Mouse (Mus musculus) frontal cortex, postnatal 36 days (tissue): ENCODE measurements around the gene Rhox4a2.
"Not testable (repeated sequence)": the region's sequence is repeated elsewhere in the genome, so short reads cannot be mapped to it uniquely, and the experiment has no call there.

Experiments used
- DNase-seq, 2 experiments: peaks; one replicate each; pipeline ENCODE4 v3.0.0; 2022; ENCODE audit warnings: low spot score in 2 of 2

Gene Rhox4a2

GRCm38 (mm10) chrX:37390548-37390947 lies at the start of gene Rhox4a2:
Rhox4a2 (plus strand) TSS chrX:37390848.
- not testable (repeated sequence) for DNase-seq

GRCm38 (mm10) chrX:37379728-37380127 lies 10.9 kb upstream of the Rhox4a2 start, which contains the start of gene Rhox3a2:
Rhox3a2 (plus strand) TSS chrX:37380028.
- DNase-seq, result not testable (repeated sequence)

- DNase-seq, result not testable (repeated sequence)
Observed at GRCm38 (mm10) chrX:37411767-37412166, 21.1 kb downstream of the Rhox4a2 start, which contains the start of gene Rhox2b. Rhox2b (plus strand) TSS chrX:37412067.

GRCm38 (mm10) chrX:37432194-37432593 lies 41.5 kb downstream of the Rhox4a2 start, which contains the start of gene Rhox4b:
Rhox4b (plus strand) TSS chrX:37432494.
- DNase-seq, result not testable (repeated sequence)
